Mouse (Mus musculus) spleen, postnatal 14 days (tissue): ENCODE data around the gene Farp1.

Experiments used
- DNase-seq, 2 experiments: peaks; one replicate each; pipeline ENCODE4 v3.0.0; 2021 to 2022; ENCODE audit warnings: low spot score in 2 of 2

The Farp1 gene

GRCm38 (mm10) chr14:121057750-121058149, 22.8 kb downstream of the Farp1 start:
- DNase-seq: no peak

GRCm38 (mm10) chr14:121058481-121058880, 23.5 kb downstream of the Farp1 start:
- DNase-seq: no peak

- no peak for DNase-seq
These were observed 24.3 kb downstream of the Farp1 start for GRCm38 (mm10) chr14:121059266-121059665.

GRCm38 (mm10) chr14:121060484-121060883, 25.5 kb downstream of the Farp1 start:
- no peak for DNase-seq

GRCm38 (mm10) chr14:121061686-121062085, 26.7 kb downstream of the Farp1 start:
- DNase-seq: no peak

- no peak for DNase-seq
These were observed 27.5 kb downstream of the Farp1 start for GRCm38 (mm10) chr14:121062238-121063082.

GRCm38 (mm10) chr14:121064726-121065125, 29.7 kb downstream of the Farp1 start:
- no peak for DNase-seq

GRCm38 (mm10) chr14:121073093-121073866, 38.3 kb downstream of the Farp1 start:
- DNase-seq: no peak

GRCm38 (mm10) chr14:121074197-121074734, 39.3 kb downstream of the Farp1 start:
- no peak for DNase-seq

- DNase-seq: no peak
These were observed 45.7 kb downstream of the Farp1 start for GRCm38 (mm10) chr14:121080739-121081138.

GRCm38 (mm10) chr14:121082341-121082740, 47.3 kb downstream of the Farp1 start:
- no peak for DNase-seq

- no peak for DNase-seq
These were observed 47.8 kb downstream of the Farp1 start for GRCm38 (mm10) chr14:121082793-121083192.

GRCm38 (mm10) chr14:121083352-121083751, 48.4 kb downstream of the Farp1 start:
- no peak for DNase-seq

- no peak for DNase-seq
These were observed 57.5 kb downstream of the Farp1 start for GRCm38 (mm10) chr14:121092517-121092916.

- no peak for DNase-seq
These were observed 58.9 kb downstream of the Farp1 start for GRCm38 (mm10) chr14:121093860-121094259.

GRCm38 (mm10) chr14:121097640-121098435, 62.8 kb downstream of the Farp1 start:
- no peak for DNase-seq

- no peak for DNase-seq
These were observed 64.1 kb downstream of the Farp1 start for GRCm38 (mm10) chr14:121099120-121099519.

- DNase-seq: no peak
These were observed 64.9 kb downstream of the Farp1 start for GRCm38 (mm10) chr14:121099876-121100275.

GRCm38 (mm10) chr14:121100829-121101228, 65.8 kb downstream of the Farp1 start:
- no peak for DNase-seq

GRCm38 (mm10) chr14:121101531-121101930, 66.5 kb downstream of the Farp1 start:
- DNase-seq: no peak

GRCm38 (mm10) chr14:121102599-121102998, 67.6 kb downstream of the Farp1 start:
- no peak for DNase-seq

GRCm38 (mm10) chr14:121103459-121103858, 68.5 kb downstream of the Farp1 start:
- no peak for DNase-seq
